Mouse (Mus musculus) left cerebral cortex, postnatal 10 days (tissue): Measurements from ENCODE around the gene D730048I06Rik. TPM values are rescaled to one million over a fixed set of nuclear protein-coding genes. Genes with fewer than 3 reads are reported as not detected.
"Not testable (repeated sequence)": the region's sequence is repeated elsewhere in the genome, so short reads cannot be mapped to it uniquely, and the experiment has no call there.

ENCODE experiments used
- DNase-seq, 2 experiments: peaks; one replicate each; pipeline ENCODE4 v3.0.0; 2021 to 2022; ENCODE audit warnings: low spot score in 2 of 2, mixed read lengths in 1 of 2; ENCODE audit errors: extremely low spot score in 1 of 2
- intact Hi-C: fragments of 180-260 bp; cut with DNase I; formaldehyde crosslinking; loops from one replicate; pipeline ENCODE4 v1.15.1; 2025
- total RNA-seq, 2 experiments: library from RNA; stranded (reverse); gene quantifications; 2 replicates each; pipeline ENCODE4 v1.2.3; 2021

D730048I06Rik gene
- total RNA-seq, result not detected

GRCm38 (mm10) chr9:35790001-35790400, at the start of gene D730048I06Rik, which contains the start of gene Gm27235:
Gene D730048I06Rik, minus strand, starts transcription at chr9:35790112.
Gene Gm27235, minus strand, starts transcription at chr9:35790101.
- intact Hi-C loops, result no loop called here
- no peak for DNase-seq

- intact Hi-C loops, DNase-seq: not testable (repeated sequence)
These were observed 28.0 kb upstream of the D730048I06Rik start for GRCm38 (mm10) chr9:35817881-35818280.

GRCm38 (mm10) chr9:35798146-35798545, 8.2 kb upstream of the D730048I06Rik start:
- DNase-seq, result no peak
- intact Hi-C loops, result no loop called here

DNA sequence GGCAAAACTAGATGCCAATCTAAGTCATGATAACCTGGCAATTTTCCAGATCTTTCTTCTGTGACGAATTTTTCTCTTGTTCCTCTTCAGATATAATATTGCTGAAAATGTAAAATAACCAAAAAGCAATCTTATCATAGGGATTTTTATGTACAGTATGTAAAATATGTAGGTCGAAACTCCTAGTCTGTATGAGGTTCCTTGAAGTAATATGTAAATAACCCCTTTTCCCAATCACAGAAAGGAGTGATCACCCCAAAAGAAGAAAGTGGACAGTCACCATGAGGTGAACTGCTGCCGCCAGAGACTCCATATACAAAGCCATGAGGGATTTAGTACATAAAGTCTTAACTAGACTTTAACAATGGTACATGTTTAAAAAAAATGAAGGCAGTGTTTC, 11.9 kb downstream of the D730048I06Rik start, which contains the start of gene Gm17727:
Gm17727 (minus strand) TSS at position 101 of the 400 bp plus-strand sequence.
- intact Hi-C loops, result no loop called here
- no peak for DNase-seq

DNA sequence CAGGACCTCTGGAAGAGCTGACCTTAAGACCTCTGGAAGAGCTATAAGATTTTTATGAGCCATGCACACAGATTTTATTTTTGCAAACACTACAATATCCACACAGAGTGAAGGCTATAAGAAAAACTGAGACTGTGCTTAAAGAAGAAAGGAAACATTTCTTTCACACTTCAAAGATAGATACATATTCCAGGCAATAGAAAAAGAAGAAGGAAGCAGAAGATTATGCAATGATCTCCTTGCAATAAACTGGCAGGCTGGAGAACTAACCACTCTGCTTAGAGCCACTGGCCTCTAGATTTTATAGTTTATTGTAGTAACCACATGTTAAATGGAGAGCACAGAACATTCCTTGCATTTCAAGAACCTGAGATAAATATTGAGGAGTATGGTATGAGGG, 33.1 kb downstream of the D730048I06Rik start:
- intact Hi-C loops, result no loop called here
- no peak for DNase-seq

GRCm38 (mm10) chr9:35740749-35741148, 49.2 kb downstream of the D730048I06Rik start, which contains the start of gene Gm17677:
Gene Gm17677, plus strand, starts transcription at chr9:35741049.
- DNase-seq, result no peak
- intact Hi-C loops, result no loop called here

Other genes with a start within 250 kb of the D730048I06Rik start
- gene Ddx25, start 231.6 kb downstream of the D730048I06Rik start, total RNA-seq, result 10 to 100 TPM; 16.4 to 16.6 TPM
- 10 to 100 TPM; 11.4 to 12.9 TPM for gene Pus3, start 231.5 kb downstream of the D730048I06Rik start, total RNA-seq
- under 1 TPM; 0.79 to 0.81 TPM for gene Pate2, start 219.8 kb downstream of the D730048I06Rik start, total RNA-seq
- gene Hyls1, start 219.7 kb downstream of the D730048I06Rik start, total RNA-seq, result 1 to 10 TPM; 8.5 to 8.6 TPM
- gene Pate4, start 178.2 kb downstream of the D730048I06Rik start, total RNA-seq, result not detected
- gene Pate3, start 141.9 kb downstream of the D730048I06Rik start, total RNA-seq, result not detected
- gene Pate1, start 102.7 kb downstream of the D730048I06Rik start, total RNA-seq, result not detected
- not detected for gene Gm17677, start 49.1 kb downstream of the D730048I06Rik start, total RNA-seq
- gene Gm17727, start 12.0 kb downstream of the D730048I06Rik start, total RNA-seq, result not detected
- gene Gm27235, start within 50 bp of the D730048I06Rik start, total RNA-seq, result not detected
- gene 9230110F15Rik, start 54.0 kb upstream of the D730048I06Rik start, total RNA-seq, result not detected
- not detected for gene 9230113P08Rik, start 118.3 kb upstream of the D730048I06Rik start, total RNA-seq